Mouse (Mus musculus) lung, embryonic 16.5 days (tissue): ENCODE data around the gene Commd1. TPM values are rescaled to one million over a fixed set of nuclear protein-coding genes. Genes with fewer than 3 reads are reported as not detected.

Source experiments
- ATAC-seq: fragments of 200-750 bp; cut with Nextera tagmentation; 2 replicates; pipeline ENCODE4 v1.8.0; 2017; ENCODE audit warnings: low read depth, mild to moderate bottlenecking, moderate library complexity
- H3K27ac ChIP-seq: fragments of 300-500 bp; sonication (generic); 2 replicates; pipeline ENCODE4 v1.5.1; 2014; ENCODE audit warnings: mild to moderate bottlenecking, control low read depth, low read length
- H3K27me3 ChIP-seq: fragments of 300-500 bp; sonication (generic); 2 replicates; pipeline ENCODE4 v1.6.1; 2014; ENCODE audit warnings: low read depth, low read length, mixed read lengths; ENCODE audit not compliant: control insufficient read depth, insufficient read depth
- H3K36me3 ChIP-seq: fragments of 300-500 bp; sonication (generic); 2 replicates; pipeline ENCODE4 v1.6.1; 2014; ENCODE audit warnings: low read length; ENCODE audit not compliant: control insufficient read depth, insufficient read depth
- H3K4me1 ChIP-seq: fragments of 300-500 bp; sonication (generic); replicated peaks from 2 replicates; pipeline ENCODE4 v1.6.1; 2014; ENCODE audit warnings: low read length, mixed read lengths; ENCODE audit not compliant: control insufficient read depth, insufficient read depth
- H3K4me2 ChIP-seq: fragments of 300-500 bp; sonication (generic); 2 replicates; pipeline ENCODE4 v1.6.1; 2014; ENCODE audit warnings: low read depth, low read length, control low read depth
- H3K4me3 ChIP-seq: fragments of 300-500 bp; sonication (generic); 2 replicates; pipeline ENCODE4 v1.5.1; 2014; ENCODE audit warnings: mild to moderate bottlenecking, low read length, control low read depth
- H3K9ac ChIP-seq: fragments of 300-500 bp; sonication (generic); 2 replicates; pipeline ENCODE4 v1.6.1; 2014; ENCODE audit warnings: low read length, control low read depth
- H3K9me3 ChIP-seq: fragments of 300-500 bp; sonication (generic); 2 replicates; pipeline ENCODE4 v1.6.1; 2016; ENCODE audit warnings: low read length; ENCODE audit not compliant: control insufficient read depth
- WGBS: fragments of 180-500 bp; shearing (Covaris S2); extraction: QIAGEN DNeasy Blood & Tissue Kit; methylation state at CpG from one replicate; pipeline ENCODE4 v1.1.7; 2014; 5-methylcytosine and 5-hydroxymethylcytosine counted together
- polyA plus RNA-seq: library from polyadenylated mRNA; unstranded; fragments of >200 nt; fragmentation: Nextera tagmentation; extraction: Ambion mirVana; gene quantifications from 2 replicates; pipeline ENCODE4 v1.2.1, GENCODE M21; 2015

Commd1 gene
- polyA plus RNA-seq, 1 experiment from 2014 or later = 381 TPM

DNA sequence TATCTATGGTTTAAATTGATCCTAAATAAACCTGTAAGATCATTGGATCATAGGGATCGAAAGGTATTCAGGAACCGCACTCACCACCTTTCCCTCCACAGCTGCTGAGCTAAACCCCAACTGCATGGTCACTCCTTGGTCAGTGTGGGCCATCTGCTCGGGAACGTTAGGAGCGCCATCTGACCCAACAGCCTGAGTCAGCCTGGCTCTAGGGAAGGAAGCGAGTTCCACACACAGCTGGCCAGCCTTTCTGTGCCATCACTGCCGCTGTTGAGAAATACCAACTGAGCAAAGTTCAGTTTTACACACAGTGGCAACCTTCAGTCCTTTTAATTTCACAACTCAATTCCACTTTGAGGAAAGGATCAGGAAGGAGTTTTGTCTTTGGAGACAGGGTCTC is 90.3 kb downstream of the Commd1 start:
- H3K27me3 ChIP-seq = no peaks in the 10 kb centered on the region
- WGBS = 82% methylated on average over 7 of the region's 7 CpGs
- H3K27ac ChIP-seq = no peak overlapping the region
- H3K4me3 ChIP-seq = no peak overlapping the region
- H3K4me1 ChIP-seq = 0 out of 2 replicates have a peak, but pooled peaks cover 2% of the 10 kb centered on the region
- H3K36me3 ChIP-seq = no peaks in the 10 kb centered on the region
- H3K9me3 ChIP-seq = no peaks in the 10 kb centered on the region
- H3K9ac ChIP-seq = no peak overlapping the region
- ATAC-seq = no peak
- H3K4me2 ChIP-seq = no peak overlapping the region

DNA sequence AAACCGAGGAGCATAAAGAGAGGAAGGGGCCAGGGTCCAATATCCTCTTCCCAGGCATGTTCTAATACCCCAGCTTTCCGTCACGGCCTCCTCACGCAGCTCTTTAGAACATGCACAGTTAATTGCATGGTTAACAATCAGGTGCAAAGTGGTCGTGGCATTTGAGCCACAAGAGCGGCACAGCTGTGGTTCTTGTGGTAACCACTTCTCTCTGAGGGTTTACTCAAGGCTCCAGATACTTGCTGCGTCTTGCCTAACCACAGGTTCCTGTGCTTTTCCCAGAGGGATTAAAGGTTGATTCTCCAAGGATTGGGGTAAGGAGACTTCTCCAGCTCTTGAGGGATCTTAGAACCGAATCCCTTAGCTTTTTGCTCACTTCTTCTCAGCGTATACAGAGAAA is 90.9 kb downstream of the Commd1 start:
- H3K4me1 ChIP-seq = 0 out of 2 replicates have a peak, but pooled peaks cover 2% of the 10 kb centered on the region
- no peak overlapping the region for H3K4me3 ChIP-seq
- no peaks in the 10 kb centered on the region for H3K27me3 ChIP-seq
- no peak overlapping the region for H3K27ac ChIP-seq
- H3K9ac ChIP-seq = no peak overlapping the region
- H3K4me2 ChIP-seq = no peak overlapping the region
- no peaks in the 10 kb centered on the region for H3K9me3 ChIP-seq
- WGBS = 68% methylated on average over 9 of the region's 9 CpGs
- no peaks in the 10 kb centered on the region for H3K36me3 ChIP-seq
- no peak for ATAC-seq

DNA sequence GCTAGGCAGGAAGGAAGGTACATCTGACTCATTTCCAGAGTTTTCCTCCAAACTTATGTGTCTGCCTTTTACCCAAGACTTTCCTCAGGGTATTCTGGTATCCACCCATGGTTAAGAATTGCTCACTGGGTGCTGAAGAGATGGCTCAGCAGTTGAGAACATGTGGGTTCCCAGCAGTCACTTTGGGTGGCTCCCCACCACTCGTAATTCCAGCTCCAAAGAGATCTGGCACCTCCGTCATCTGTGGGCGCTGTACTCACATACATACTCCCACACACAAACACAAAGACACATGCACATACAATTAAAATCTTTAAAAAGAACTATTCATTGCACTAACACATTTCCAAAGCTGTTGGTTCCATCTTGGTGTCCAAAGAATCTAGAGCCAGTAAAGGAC is 93.0 kb downstream of the Commd1 start:
- Histone ChIP-seq H3K4me3 (no peak overlapping the region), H3K9me3 (no peaks in the 10 kb centered on the region), H3K4me1 (0 out of 2 replicates have a peak, but pooled peaks cover 2% of the 10 kb centered on the region), H3K4me2 (no peak overlapping the region), H3K27ac (no peak overlapping the region), H3K9ac (no peak overlapping the region), H3K36me3 (no peaks in the 10 kb centered on the region), H3K27me3 (no peaks in the 10 kb centered on the region)
- 90% methylated on average over 3 of the region's 3 CpGs for WGBS
- no peak for ATAC-seq

DNA sequence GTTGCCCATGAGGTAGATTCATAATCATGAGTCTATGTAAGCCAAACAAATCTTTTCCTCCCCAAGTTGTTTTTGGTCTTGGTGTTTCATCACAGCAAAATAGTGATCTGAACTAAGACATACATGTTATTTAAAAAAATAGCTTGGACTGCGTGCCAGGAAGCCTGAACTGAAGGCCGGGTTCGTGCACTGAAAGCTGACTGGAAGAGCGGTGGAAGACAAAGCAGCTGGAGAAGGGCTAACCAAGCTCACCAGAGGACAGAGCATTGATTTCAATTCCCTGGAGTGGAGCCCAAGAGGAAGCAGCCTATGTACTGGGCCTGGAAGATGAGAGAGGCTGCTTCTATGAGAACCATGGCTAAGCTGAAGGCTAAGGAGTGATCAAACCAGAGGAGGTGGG is 95.2 kb downstream of the Commd1 start:
- Histone ChIP-seq H3K4me2 (no peak overlapping the region), H3K4me3 (no peak overlapping the region), H3K9ac (no peak overlapping the region), H3K4me1 (0 out of 2 replicates have a peak, but pooled peaks cover 2% of the 10 kb centered on the region), H3K36me3 (no peaks in the 10 kb centered on the region), H3K9me3 (no peaks in the 10 kb centered on the region), H3K27me3 (no peaks in the 10 kb centered on the region), H3K27ac (no peak overlapping the region)
- WGBS = 65% methylated on average over 4 of the region's 4 CpGs
- no peak for ATAC-seq

DNA sequence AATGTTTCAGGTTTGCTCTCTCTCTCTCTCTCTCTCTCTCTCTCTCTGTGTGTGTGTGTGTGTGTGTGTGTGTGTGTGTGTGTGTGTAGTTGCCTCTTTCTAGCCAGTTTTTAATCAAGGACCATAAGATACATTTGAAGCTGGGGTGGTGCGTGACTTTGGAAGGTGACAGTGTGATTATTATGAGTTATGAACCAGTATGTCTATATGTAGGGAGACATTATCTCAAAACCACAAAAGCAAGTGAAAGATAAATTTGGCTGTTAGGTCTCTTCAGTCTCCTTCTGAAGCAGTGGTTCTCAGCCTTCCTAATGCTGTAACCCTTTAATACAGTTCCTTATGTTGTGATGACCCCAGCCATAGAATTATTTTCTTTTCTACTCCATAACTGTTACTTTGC is 96.8 kb downstream of the Commd1 start:
- no peak for ATAC-seq

DNA sequence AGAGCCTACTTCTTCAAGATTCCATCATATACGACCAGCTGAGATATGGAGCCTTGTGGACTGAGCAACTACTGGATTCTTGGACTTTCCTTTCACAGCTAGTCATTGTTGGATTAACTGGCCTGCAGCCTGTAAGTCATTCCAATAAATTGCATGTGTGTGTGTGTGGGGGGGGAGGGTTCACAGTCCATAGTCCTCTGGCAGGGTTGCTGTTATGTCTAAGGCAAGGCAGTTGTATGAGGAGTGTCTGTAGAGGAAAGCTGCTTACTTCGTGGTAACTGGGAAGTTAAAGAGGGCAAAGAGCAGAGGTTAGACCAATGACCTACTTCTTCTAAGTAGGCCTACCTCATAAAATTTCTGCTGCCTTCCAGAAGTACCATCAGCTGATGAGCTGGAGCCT is 98.5 kb downstream of the Commd1 start:
- Histone ChIP-seq H3K4me1 (0 out of 2 replicates have a peak, but pooled peaks cover 2% of the 10 kb centered on the region), H3K27ac (no peak overlapping the region), H3K9ac (no peak overlapping the region), H3K4me2 (no peak overlapping the region), H3K36me3 (no peaks in the 10 kb centered on the region), H3K4me3 (no peak overlapping the region), H3K9me3 (no peaks in the 10 kb centered on the region), H3K27me3 (no peaks in the 10 kb centered on the region)
- 68% methylated on average over 2 of the region's 2 CpGs for WGBS
- no peak for ATAC-seq

More for the DNA sequence above, 96.8 kb downstream of the Commd1 start:
- WGBS = 85% methylated on average over 1 of the region's 1 CpGs
- Histone ChIP-seq H3K4me3 (no peak overlapping the region), H3K27ac (no peak overlapping the region), H3K4me1 (0 out of 2 replicates have a peak, but pooled peaks cover 2% of the 10 kb centered on the region), H3K9me3 (no peaks in the 10 kb centered on the region), H3K27me3 (no peaks in the 10 kb centered on the region), H3K4me2 (no peak overlapping the region), H3K36me3 (no peaks in the 10 kb centered on the region), H3K9ac (no peak overlapping the region)

DNA sequence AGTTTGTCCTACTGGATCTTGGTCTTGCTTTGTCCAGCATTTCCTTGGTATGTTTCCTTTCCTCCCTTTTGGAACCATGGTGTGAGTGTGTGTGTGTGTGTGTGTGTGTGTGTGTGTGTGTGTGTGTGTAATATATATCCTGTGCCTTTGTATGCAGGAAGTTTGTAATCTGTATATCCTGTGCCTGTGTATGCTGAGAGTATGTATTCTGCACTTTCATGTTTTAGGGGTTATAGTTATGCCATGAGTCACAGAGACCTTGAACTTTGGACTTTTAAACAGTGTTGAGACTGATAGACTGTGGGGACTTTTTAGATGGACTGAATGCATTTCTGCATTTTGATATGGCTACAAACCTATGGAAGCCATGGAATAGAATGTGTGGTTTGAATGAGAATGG is 99.3 kb downstream of the Commd1 start:
- Histone ChIP-seq H3K9me3 (no peaks in the 10 kb centered on the region), H3K36me3 (no peaks in the 10 kb centered on the region)

DNA sequence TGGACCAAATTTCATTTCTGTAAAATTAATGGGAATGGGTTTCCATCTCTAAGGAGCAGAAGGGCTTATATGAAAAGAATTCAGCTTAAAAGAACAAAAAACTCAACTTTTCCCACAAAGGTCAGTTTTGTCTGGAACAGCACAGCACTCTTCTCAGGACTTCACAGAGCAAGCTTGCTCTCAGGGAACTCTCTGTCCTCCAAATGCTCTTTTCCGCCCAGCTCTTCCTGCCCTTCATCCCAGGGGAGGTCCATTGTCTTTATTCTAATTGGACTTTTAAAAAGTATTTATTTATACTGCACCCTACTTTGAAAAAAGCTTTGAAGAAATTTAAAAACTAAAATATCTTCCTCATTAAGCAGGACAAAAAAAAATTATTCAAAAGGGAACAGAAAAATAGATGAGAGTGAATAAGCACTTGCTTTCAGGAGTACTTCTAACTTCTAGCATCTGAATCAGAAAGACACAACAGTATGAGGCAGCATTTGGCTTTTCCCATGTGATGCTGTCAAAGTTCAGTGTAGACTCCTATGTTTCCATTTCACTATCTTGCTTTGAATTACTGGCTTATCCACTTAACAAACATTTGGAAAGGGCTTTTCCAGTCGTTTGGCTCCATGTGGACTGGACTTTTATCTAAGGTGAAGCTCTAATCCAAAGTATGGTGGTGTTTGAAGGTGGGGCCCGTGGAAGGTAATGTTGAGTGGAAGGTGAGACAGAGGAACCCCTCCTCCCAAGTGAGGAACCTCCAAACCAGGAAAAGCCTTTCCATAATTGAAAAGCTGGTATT is 101.6 kb downstream of the Commd1 start:
- no peaks in the 10 kb centered on the region for H3K36me3 ChIP-seq
- WGBS = 54% methylated on average over 3 of the region's 3 CpGs

More for the DNA sequence above, 99.3 kb downstream of the Commd1 start:
- H3K4me1 ChIP-seq = 0 out of 2 replicates have a peak, but pooled peaks cover 2% of the 10 kb centered on the region
- no peak; the same call in 1 of the 2 replicates for ATAC-seq
- no peak overlapping the region for H3K27ac ChIP-seq
- H3K27me3 ChIP-seq = no peaks in the 10 kb centered on the region
- no peak overlapping the region for H3K4me2 ChIP-seq
- no peak overlapping the region for H3K9ac ChIP-seq
- no peak overlapping the region for H3K4me3 ChIP-seq

DNA sequence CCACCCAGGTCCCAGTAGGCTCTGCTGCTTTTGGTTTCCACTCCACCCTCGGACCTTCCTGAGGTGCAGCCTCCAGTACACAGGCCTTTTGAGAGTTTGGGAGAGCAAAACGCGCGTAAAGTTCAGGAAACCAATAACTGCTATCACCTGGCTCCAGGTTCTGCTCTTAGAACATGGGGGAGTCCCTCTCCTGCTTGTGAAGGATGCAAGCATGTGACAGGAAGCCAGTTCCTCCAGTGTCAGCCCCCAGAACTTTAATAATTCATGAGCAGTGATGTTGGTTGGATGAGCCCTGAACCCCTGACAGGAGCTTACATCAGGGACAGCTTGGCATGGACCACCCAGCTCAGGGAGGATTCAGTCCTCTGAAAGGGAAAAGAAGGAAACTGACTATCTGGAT is 102.5 kb downstream of the Commd1 start:
- ATAC-seq = no peak
- WGBS = 82% methylated on average over 4 of the region's 4 CpGs
- Histone ChIP-seq H3K36me3 (no peaks in the 10 kb centered on the region), H3K4me2 (no peak overlapping the region), H3K4me1 (no peaks in the 10 kb centered on the region), H3K4me3 (no peak overlapping the region), H3K9ac (no peak overlapping the region), H3K27me3 (no peaks in the 10 kb centered on the region), H3K9me3 (no peaks in the 10 kb centered on the region), H3K27ac (no peak overlapping the region)

More for the DNA sequence above, 101.6 kb downstream of the Commd1 start:
- H3K9me3 ChIP-seq = no peaks in the 10 kb centered on the region
- no peaks in the 10 kb centered on the region for H3K27me3 ChIP-seq
- ATAC-seq = no peak
- H3K9ac ChIP-seq = no peak overlapping the region
- no peak overlapping the region for H3K27ac ChIP-seq
- H3K4me1 ChIP-seq = no peaks in the 10 kb centered on the region
- no peak overlapping the region for H3K4me3 ChIP-seq
- no peak overlapping the region for H3K4me2 ChIP-seq
